Mouse (Mus musculus): ENCODE results near the gene Mdga1. TPM values are rescaled to one million over a fixed set of nuclear protein-coding genes. Genes with fewer than 3 reads are reported as not detected.

Gene Mdga1
- polyA plus RNA-seq, 1 experiment from 2014 or later = 1.6 TPM

DNA sequence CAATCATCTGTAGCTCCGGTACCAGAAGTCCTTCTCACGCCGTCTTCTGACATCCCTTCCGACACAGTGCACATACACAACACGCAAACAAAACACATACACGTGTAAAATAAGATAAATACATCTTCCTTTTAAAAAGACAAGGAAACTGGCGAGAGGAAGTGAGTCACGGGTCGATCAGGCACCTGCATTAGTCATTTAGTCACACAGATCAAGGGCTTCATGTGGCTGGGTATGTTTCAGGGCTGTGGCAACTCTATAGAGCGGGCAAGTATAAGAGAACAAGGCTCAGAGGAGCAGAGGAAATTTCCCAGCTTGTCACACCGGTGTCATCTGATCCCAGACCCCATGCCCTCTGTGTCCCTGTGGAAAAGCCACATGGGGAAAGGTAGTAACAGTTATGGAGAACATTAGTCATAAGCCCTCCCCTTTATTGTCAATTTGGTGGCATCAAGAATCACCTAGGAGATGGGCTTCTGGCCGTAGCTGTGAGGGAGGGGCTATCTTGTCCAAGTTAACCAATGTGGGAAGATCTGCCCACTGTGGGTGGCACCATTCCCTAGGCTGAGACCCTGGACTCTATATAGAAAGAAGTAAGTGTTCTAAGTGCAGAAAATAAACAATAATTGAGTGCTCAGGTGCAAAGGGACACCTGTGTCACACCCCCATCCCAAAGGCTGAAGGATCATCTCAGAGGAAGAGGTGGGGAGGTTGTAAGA lies 35.6 kb downstream of the Mdga1 start:
- Histone ChIP-seq H3K4me2 (ENCODE audit: low read depth, low read length) (no peak overlapping the region), H3K36me3 (ENCODE audit: control insufficient read depth, insufficient read depth, low read length) (no peaks in the 10 kb centered on the region), H3K27ac (ENCODE audit: low read length) (no peak overlapping the region), H3K4me1 (ENCODE audit: control insufficient read depth, insufficient read depth, low read length) (peaks cover 4% of the 10 kb centered on the region), H3K9me3 (ENCODE audit: control insufficient read depth, low read length) (no peaks in the 10 kb centered on the region), H3K27me3 (replicated peaks; ENCODE audit: control insufficient read depth, insufficient read depth, low read length) (0 out of 2 replicates have a peak, but pooled peaks cover 2% of the 10 kb centered on the region), H3K9ac (ENCODE audit: low read depth, low read length) (no peak overlapping the region), H3K4me3 (ENCODE audit: low read length) (no peak overlapping the region)
- ATAC-seq = no peak
- 85% methylated on average over 12 of the region's 12 CpGs for WGBS

GRCm38 (mm10) chr17:29932753-29933152 lies 37.1 kb downstream of the Mdga1 start:
- H3K27ac ChIP-seq (ENCODE audit: low read length) = no peak overlapping the region
- 0 out of 2 replicates have a peak, but pooled peaks cover 2% of the 10 kb centered on the region for H3K27me3 ChIP-seq (replicated peaks; ENCODE audit: control insufficient read depth, insufficient read depth, low read length)
- no peak overlapping the region for H3K4me2 ChIP-seq (ENCODE audit: low read depth, low read length)

GRCm38 (mm10) chr17:29931224-29931945 lies 38.5 kb downstream of the Mdga1 start:
- Histone ChIP-seq H3K27ac (ENCODE audit: low read length) (no peak overlapping the region), H3K4me1 (ENCODE audit: control insufficient read depth, insufficient read depth, low read length) (peaks cover 11% of the 10 kb centered on the region), H3K9ac (ENCODE audit: low read depth, low read length) (no peak overlapping the region), H3K4me3 (ENCODE audit: low read length) (no peak overlapping the region), H3K4me2 (ENCODE audit: low read depth, low read length) (no peak overlapping the region), H3K36me3 (ENCODE audit: control insufficient read depth, insufficient read depth, low read length) (no peaks in the 10 kb centered on the region), H3K27me3 (replicated peaks; ENCODE audit: control insufficient read depth, insufficient read depth, low read length) (0 out of 2 replicates have a peak, but pooled peaks cover 2% of the 10 kb centered on the region), H3K9me3 (ENCODE audit: control insufficient read depth, low read length) (no peaks in the 10 kb centered on the region)
- 84% methylated on average over 31 of the region's 31 CpGs for WGBS
- no peak for ATAC-seq

More at GRCm38 (mm10) chr17:29932753-29933152, 37.1 kb downstream of the Mdga1 start:
- Histone ChIP-seq H3K9me3 (ENCODE audit: control insufficient read depth, low read length) (no peaks in the 10 kb centered on the region), H3K9ac (ENCODE audit: low read depth, low read length) (no peak overlapping the region), H3K4me3 (ENCODE audit: low read length) (no peak overlapping the region), H3K4me1 (ENCODE audit: control insufficient read depth, insufficient read depth, low read length) (peaks cover 11% of the 10 kb centered on the region), H3K36me3 (ENCODE audit: control insufficient read depth, insufficient read depth, low read length) (no peaks in the 10 kb centered on the region)
- WGBS = 82% methylated on average over 6 of the region's 6 CpGs
- no peak for ATAC-seq

- peak; percentile 93 for ATAC-seq
- 24% methylated on average over 16 of the region's 16 CpGs for WGBS
- Histone ChIP-seq H3K9ac (ENCODE audit: low read depth, low read length) (no peak overlapping the region), H3K4me2 (ENCODE audit: low read depth, low read length) (peak overlapping the region; percentile 33), H3K9me3 (ENCODE audit: control insufficient read depth, low read length) (no peaks in the 10 kb centered on the region; the same call in 1 of the 2 replicates), H3K27ac (ENCODE audit: low read length) (peak overlapping the region; percentile 18; the same call in 1 of the 2 replicates), H3K4me3 (ENCODE audit: low read length) (peak overlapping the region; percentile 22; the same call in 1 of the 2 replicates), H3K27me3 (replicated peaks; ENCODE audit: control insufficient read depth, insufficient read depth, low read length) (0 out of 2 replicates have a peak, but pooled peaks cover 2% of the 10 kb centered on the region), H3K36me3 (ENCODE audit: control insufficient read depth, insufficient read depth, low read length) (no peaks in the 10 kb centered on the region), H3K4me1 (ENCODE audit: control insufficient read depth, insufficient read depth, low read length) (peaks cover 11% of the 10 kb centered on the region)
Observed at GRCm38 (mm10) chr17:29928751-29929237, 41.1 kb downstream of the Mdga1 start.

GRCm38 (mm10) chr17:29925608-29926606 lies 44.0 kb downstream of the Mdga1 start:
- 72% methylated on average over 26 of the region's 26 CpGs for WGBS
- Histone ChIP-seq H3K4me2 (ENCODE audit: low read depth, low read length) (no peak overlapping the region), H3K4me3 (ENCODE audit: low read length) (no peak overlapping the region), H3K36me3 (ENCODE audit: control insufficient read depth, insufficient read depth, low read length) (no peaks in the 10 kb centered on the region), H3K27me3 (replicated peaks; ENCODE audit: control insufficient read depth, insufficient read depth, low read length) (0 out of 2 replicates have a peak, but pooled peaks cover 2% of the 10 kb centered on the region), H3K9ac (ENCODE audit: low read depth, low read length) (no peak overlapping the region), H3K9me3 (ENCODE audit: control insufficient read depth, low read length) (no peaks in the 10 kb centered on the region; the same call in 1 of the 2 replicates), H3K27ac (ENCODE audit: low read length) (no peak overlapping the region), H3K4me1 (ENCODE audit: control insufficient read depth, insufficient read depth, low read length) (peaks cover 11% of the 10 kb centered on the region)
- no peak for ATAC-seq

DNA sequence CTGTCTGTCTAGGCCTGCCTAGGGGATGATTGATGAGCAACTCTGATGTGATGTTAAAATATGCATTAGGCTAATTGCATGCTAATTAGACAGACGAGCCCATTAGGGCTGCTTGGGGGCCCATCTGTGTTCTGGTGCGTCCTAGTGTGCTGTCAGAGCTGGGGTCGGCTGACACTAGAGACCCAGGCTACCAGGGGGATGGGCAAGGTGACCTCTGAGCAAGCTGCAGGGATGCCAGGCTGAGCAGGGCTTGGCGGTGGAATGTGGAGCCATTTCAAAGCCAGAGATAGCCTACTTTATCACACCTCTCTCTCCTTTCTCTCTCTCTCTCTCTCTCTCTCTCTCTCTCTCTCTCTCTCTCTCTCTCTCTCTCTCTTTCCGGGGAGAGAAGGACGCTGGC lies 49.8 kb downstream of the Mdga1 start:
- Histone ChIP-seq H3K27me3 (replicated peaks; ENCODE audit: control insufficient read depth, insufficient read depth, low read length) (no peaks in the 10 kb centered on the region), H3K27ac (ENCODE audit: low read length) (no peak overlapping the region), H3K4me1 (ENCODE audit: control insufficient read depth, insufficient read depth, low read length) (peaks cover 11% of the 10 kb centered on the region; the same call in 1 of the 2 replicates), H3K4me2 (ENCODE audit: low read depth, low read length) (no peak overlapping the region), H3K9me3 (ENCODE audit: control insufficient read depth, low read length) (no peaks in the 10 kb centered on the region; the same call in 1 of the 2 replicates), H3K36me3 (ENCODE audit: control insufficient read depth, insufficient read depth, low read length) (no peaks in the 10 kb centered on the region), H3K9ac (ENCODE audit: low read depth, low read length) (no peak overlapping the region), H3K4me3 (ENCODE audit: low read length) (no peak overlapping the region)
- WGBS = 57% methylated on average over 6 of the region's 6 CpGs
- ATAC-seq = no peak

GRCm38 (mm10) chr17:29919552-29919920 lies 50.4 kb downstream of the Mdga1 start:
- ATAC-seq = no peak
- Histone ChIP-seq H3K9ac (ENCODE audit: low read depth, low read length) (no peak overlapping the region), H3K36me3 (ENCODE audit: control insufficient read depth, insufficient read depth, low read length) (no peaks in the 10 kb centered on the region), H3K27me3 (replicated peaks; ENCODE audit: control insufficient read depth, insufficient read depth, low read length) (no peaks in the 10 kb centered on the region), H3K4me1 (ENCODE audit: control insufficient read depth, insufficient read depth, low read length) (peaks cover 11% of the 10 kb centered on the region; the same call in 1 of the 2 replicates), H3K9me3 (ENCODE audit: control insufficient read depth, low read length) (no peaks in the 10 kb centered on the region; the same call in 1 of the 2 replicates), H3K4me2 (ENCODE audit: low read depth, low read length) (no peak overlapping the region), H3K4me3 (ENCODE audit: low read length) (no peak overlapping the region), H3K27ac (ENCODE audit: low read length) (no peak overlapping the region)
- WGBS = 75% methylated on average over 3 of the region's 3 CpGs

- no peaks in the 10 kb centered on the region for H3K9me3 ChIP-seq (ENCODE audit: control insufficient read depth, low read length)
- no peak overlapping the region for H3K27ac ChIP-seq (ENCODE audit: low read length)
- no peaks in the 10 kb centered on the region for H3K27me3 ChIP-seq (replicated peaks; ENCODE audit: control insufficient read depth, insufficient read depth, low read length)
- H3K4me1 ChIP-seq (ENCODE audit: control insufficient read depth, insufficient read depth, low read length) = peaks cover 11% of the 10 kb centered on the region; the same call in 1 of the 2 replicates
- WGBS = 72% methylated on average over 13 of the region's 13 CpGs
- H3K9ac ChIP-seq (ENCODE audit: low read depth, low read length) = no peak overlapping the region
- no peak for ATAC-seq
- no peaks in the 10 kb centered on the region for H3K36me3 ChIP-seq (ENCODE audit: control insufficient read depth, insufficient read depth, low read length)
- H3K4me2 ChIP-seq (ENCODE audit: low read depth, low read length) = no peak overlapping the region
- no peak overlapping the region for H3K4me3 ChIP-seq (ENCODE audit: low read length)
Observed at GRCm38 (mm10) chr17:29918791-29919551, 50.9 kb downstream of the Mdga1 start.
